Mouse (Mus musculus): ENCODE data around the gene Rnf24. TPM values are rescaled to one million over a fixed set of nuclear protein-coding genes. Genes with fewer than 3 reads are reported as not detected.
A peak's percentile ranks its signal among the peaks of the same experiment; 100 is the strongest.

Gene Rnf24
- total and polyA plus RNA-seq, 3 experiments: 3.9 to 14.7 (median 3.9) TPM

DNA sequence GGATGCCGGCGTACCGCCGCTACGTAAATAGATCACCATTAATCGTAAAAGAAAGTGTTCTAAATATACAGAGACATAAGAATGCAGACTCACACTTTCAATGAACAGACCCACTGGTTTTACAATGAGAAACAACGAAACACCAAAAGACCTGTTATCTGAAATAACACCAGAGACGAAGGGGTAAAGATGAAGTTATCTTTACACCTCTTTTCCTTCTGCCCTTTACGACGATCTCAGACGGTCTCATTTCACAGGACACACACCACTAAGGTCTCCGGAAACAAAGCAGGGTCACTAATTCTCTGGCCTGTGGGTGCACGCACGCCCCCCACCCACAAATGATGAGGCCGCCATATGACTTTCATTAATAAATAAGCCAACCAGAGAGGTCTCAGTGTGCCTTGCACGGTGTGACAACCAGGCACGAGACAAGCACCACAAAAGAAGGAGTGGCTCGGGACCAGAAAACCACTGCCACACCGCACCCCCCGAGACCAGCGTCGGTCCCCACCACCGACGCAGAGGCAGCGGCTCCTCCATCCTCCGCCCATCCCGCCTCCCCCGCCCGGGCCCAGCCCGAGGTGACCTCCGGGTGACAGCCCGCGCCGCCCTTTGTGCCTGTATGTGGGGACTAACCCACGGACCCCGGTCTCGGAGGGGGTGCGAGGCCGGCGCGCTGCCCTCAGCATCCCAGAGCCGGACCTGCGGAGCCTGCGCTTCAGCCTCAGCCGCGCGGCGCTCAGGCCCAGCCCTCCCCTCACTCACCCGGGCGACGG lies 535 bp downstream of the Rnf24 start:
- TF ChIP-seq MAFK (IDR thresholded peaks at IDR 0.05; ENCODE audit: insufficient replicate concordance, low read length) (no peak), ETS1 (conservative IDR thresholded peaks at IDR 0.05; ENCODE audit: low read depth, low read length) (no peak), IRF4 (IDR thresholded peaks at IDR 0.05; ENCODE audit: low read depth, low read length) (no peak), MYC (IDR thresholded peaks at IDR 0.05; ENCODE audit: low read depth, low read length) (no peak), SIN3A (IDR thresholded peaks at IDR 0.05; ENCODE audit: low read length) (peak; percentile 27), HCFC1 (IDR thresholded peaks at IDR 0.05; ENCODE audit: low read depth, low read length) (0 out of 2 replicates have a peak, but pooled peaks have one; percentile 4), BHLHE40 (IDR thresholded peaks at IDR 0.05; ENCODE audit: low read depth, low read length) (peak; percentile 89), EP300 (IDR thresholded peaks at IDR 0.05; ENCODE audit: low read length) (no peak), ZKSCAN1 (IDR thresholded peaks at IDR 0.05; ENCODE audit: borderline replicate concordance, low read depth, low read length) (no peak), ELF1 (IDR thresholded peaks at IDR 0.05; ENCODE audit: low read depth, low read length) (no peak), ZC3H11A (IDR thresholded peaks at IDR 0.05; ENCODE audit: low read depth, low read length) (no peak), ZMIZ1 (IDR thresholded peaks at IDR 0.05; ENCODE audit: low read depth, low read length) (no peak), TCF12 (IDR thresholded peaks at IDR 0.05; ENCODE audit: low read depth, low read length) (no peak)
- H3K79me2 ChIP-seq (replicated peaks; ENCODE audit: control insufficient read depth, extremely low read depth, insufficient read depth, poor library complexity, severe bottlenecking): peaks cover 46% of the 10 kb centered on the region
- dilution Hi-C loops (cut with MboI; ENCODE audit: extremely low pct_ligation_motif_present, extremely low pct_unique_long_range_greater_than_20kb, low sequenced_read_pairs): no loop called here
- H3K4me2 ChIP-seq (ENCODE audit: insufficient read depth, low read depth, poor library complexity, severe bottlenecking): peak overlapping the region; percentile 96
- in situ Hi-C loops (cut with MboI; ENCODE audit: low pct_ligation_motif_present, low pct_unique_long_range_greater_than_20kb, low sequenced_read_pairs): loop anchor here (5.0 kb wide), 1 partner anchor 45 kb away; no protein-coding TSS in a partner anchor
- H3K9ac ChIP-seq (ENCODE audit: insufficient read depth, low read depth): peak overlapping the region; percentile 54
- no peaks in the 10 kb centered on the region for H3K27me3 ChIP-seq (replicated peaks)
- H3K9me3 ChIP-seq (replicated peaks; ENCODE audit: low read length): no peaks in the 10 kb centered on the region
- H3K27ac ChIP-seq (ENCODE audit: insufficient read depth, low read depth): peak overlapping the region; percentile 61
- H3K4me3 ChIP-seq (replicated peaks in 1 of 3; ENCODE audit: low read depth in 2 of 3, low read length in 2 of 3, poor library complexity in 1 of 3): peak overlapping the region; percentile 62 to 96 (median 82)
- peak; percentile 10 for DNase-seq (ENCODE audit: extremely low read depth)
- H3K36me3 ChIP-seq (replicated peaks in 1 of 2; ENCODE audit: control insufficient read depth in 1 of 2, insufficient read depth in 1 of 2, low read length in 1 of 2): peaks cover 0 to 2% of the 10 kb centered on the region in 2 experiments
- H3K4me1 ChIP-seq (ENCODE audit: control insufficient read depth in 1 of 2, insufficient read depth in 2 of 2): peaks cover 5 to 58% of the 10 kb centered on the region in 2 experiments

GRCm38 (mm10) chr2:131351471-131351870 lies 1.2 kb downstream of the Rnf24 start:
- peak overlapping the region; percentile 96 for H3K4me2 ChIP-seq (ENCODE audit: insufficient read depth, low read depth, poor library complexity, severe bottlenecking)
- H3K36me3 ChIP-seq (replicated peaks in 1 of 2; ENCODE audit: control insufficient read depth in 1 of 2, insufficient read depth in 1 of 2, low read length in 1 of 2): peaks cover 0 to 2% of the 10 kb centered on the region in 2 experiments
- H3K9me3 ChIP-seq (replicated peaks; ENCODE audit: low read length): no peaks in the 10 kb centered on the region
- peaks cover 53% of the 10 kb centered on the region for H3K79me2 ChIP-seq (replicated peaks; ENCODE audit: control insufficient read depth, extremely low read depth, insufficient read depth, poor library complexity, severe bottlenecking)
- H3K9ac ChIP-seq (ENCODE audit: insufficient read depth, low read depth): peak overlapping the region; percentile 54
- in situ Hi-C loops (cut with MboI; ENCODE audit: low pct_ligation_motif_present, low pct_unique_long_range_greater_than_20kb, low sequenced_read_pairs): loop anchor here (5.0 kb wide), 1 partner anchor 46 kb away; no protein-coding TSS in a partner anchor
- H3K27ac ChIP-seq (ENCODE audit: insufficient read depth, low read depth): no peak overlapping the region
- no peak for DNase-seq (ENCODE audit: extremely low read depth)
- dilution Hi-C loops (cut with MboI; ENCODE audit: extremely low pct_ligation_motif_present, extremely low pct_unique_long_range_greater_than_20kb, low sequenced_read_pairs): no loop called here
- TF ChIP-seq MXI1 (IDR thresholded peaks at IDR 0.05; ENCODE audit: low read depth, low read length) (0 out of 2 replicates have a peak, but pooled peaks have one; percentile 13), MAFK (IDR thresholded peaks at IDR 0.05; ENCODE audit: insufficient replicate concordance, low read length) (no peak), HCFC1 (IDR thresholded peaks at IDR 0.05; ENCODE audit: low read depth, low read length) (no peak)
- no peaks in the 10 kb centered on the region for H3K27me3 ChIP-seq (replicated peaks)
- peaks cover 5 to 57% of the 10 kb centered on the region in 2 experiments for H3K4me1 ChIP-seq (ENCODE audit: control insufficient read depth in 1 of 2, insufficient read depth in 2 of 2)
- peak overlapping the region; percentile 62 to 96 (median 82) for H3K4me3 ChIP-seq (replicated peaks in 1 of 3; ENCODE audit: low read depth in 2 of 3, low read length in 2 of 3, poor library complexity in 1 of 3)
